Mouse (Mus musculus) layer of hippocampus, adult 9-10 months (tissue): ENCODE results near the gene P2ry12.

ENCODE experiments used
- DNase-seq: peaks from one replicate; pipeline ENCODE4 v3.0.0; 2022; ENCODE audit warnings: low spot score

Gene P2ry12

DNA sequence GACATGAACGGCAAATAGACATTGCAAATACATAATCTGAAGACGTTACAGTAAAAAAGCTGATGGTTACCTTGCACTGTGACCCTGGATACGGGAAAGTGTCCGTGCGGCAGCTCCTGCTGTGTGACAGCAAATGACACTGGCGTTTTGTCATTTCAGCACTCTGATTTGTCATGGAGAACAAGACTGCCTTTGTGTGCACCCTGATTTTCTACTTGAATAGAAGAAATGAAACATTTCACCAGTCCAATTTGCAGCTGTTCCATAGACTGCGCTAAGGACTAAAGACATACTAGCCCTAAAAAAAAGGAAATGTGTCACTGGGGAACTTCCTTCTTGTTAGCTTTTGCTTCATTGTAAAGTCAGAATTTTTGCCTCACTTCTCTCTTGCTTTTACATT is at the start of gene P2ry12:
Gene P2ry12 (minus strand): TSS at position 168 of the 400 bp plus-strand sequence.
- DNase-seq = no peak

- DNase-seq = no peak
Observed at GRCm38 (mm10) chr3:59305518-59305917, 42.8 kb upstream of the P2ry12 start.

DNA sequence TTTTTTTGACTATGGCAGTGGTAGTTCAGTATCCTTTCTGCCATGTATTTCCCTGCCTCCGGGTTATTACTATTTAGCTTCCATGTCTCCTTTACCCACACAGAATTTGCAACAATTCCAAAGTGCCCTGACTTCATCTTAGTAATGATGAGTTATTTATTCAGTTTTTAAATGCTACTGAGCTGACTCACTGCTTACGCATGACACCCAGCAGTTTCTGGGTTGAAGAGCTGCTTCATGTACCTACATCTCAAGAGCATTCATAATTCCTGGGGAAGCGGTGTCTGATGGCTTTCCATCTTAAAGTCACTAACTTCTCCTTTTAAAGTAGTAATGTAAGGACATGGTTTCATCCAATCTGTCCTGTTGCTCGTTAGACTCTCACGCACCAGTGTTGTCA is 42.3 kb upstream of the P2ry12 start:
- no peak for DNase-seq

- no peak for DNase-seq
Observed at GRCm38 (mm10) chr3:59297653-59298052, 35.0 kb upstream of the P2ry12 start.

DNA sequence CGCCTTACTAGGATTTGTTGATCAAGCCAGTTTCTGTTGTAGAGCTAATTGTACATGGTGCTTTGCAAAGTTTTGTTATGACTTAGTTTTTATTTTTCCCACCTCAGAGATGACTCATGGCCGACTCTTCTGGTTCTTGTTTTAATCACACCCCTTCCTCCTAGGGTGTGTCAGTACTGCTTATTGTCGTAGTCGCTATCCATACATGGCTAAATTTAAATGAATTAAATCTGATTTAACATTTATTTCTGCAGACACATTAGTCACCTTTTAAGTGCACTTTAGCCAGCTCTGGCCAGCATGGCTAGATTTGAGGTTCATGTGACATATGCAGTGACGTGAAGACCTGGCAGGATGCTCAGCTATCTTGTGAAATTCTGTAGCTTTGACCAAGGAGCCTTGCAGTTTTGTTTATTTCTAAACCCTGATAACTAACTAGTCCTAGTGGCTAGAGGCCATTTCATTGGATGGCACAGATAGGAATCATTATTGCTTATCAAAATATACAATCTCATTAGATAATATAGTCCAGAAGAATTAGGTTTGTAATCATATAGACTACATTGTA is 34.0 kb upstream of the P2ry12 start:
- DNase-seq = no peak

DNA sequence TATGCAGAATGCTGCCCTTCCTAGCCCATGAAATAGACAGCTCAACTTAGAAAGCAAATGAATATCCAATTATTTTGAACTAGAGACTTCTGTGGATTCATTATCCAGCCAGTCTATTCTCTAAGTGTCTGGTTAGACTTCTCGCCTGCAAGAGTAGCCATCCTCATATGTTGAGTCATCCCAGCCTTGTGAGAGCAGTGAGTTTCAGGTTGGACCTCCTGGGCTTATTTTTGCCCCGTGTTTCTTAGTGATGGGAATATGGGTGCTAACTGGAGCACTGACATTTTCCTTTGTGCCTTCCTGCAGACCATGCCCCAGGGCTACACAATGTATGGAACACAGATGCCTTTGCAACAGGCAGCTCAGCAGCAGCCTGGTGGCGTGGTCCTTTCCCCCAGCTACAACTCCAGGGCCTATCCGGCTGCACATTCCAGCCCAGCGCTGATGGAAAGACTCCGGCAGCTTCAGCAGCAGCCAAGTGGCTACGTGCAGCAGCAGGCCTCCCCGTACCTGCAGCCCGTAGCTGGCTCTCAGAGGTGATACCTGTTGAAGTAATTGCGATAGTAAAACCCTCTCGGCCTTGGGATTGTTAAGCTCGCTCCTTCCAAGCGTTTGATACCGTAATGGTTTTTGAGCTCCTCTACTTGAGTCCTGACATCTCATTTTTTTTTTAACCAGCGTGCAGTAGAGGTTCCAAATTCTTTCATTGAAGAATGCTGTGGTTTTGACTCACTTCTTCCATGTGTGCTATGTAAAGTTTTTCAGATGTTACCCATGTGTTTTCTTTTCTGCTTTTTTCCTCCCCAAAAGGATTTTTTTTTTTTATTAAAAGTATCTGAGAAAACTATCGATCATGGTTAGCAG is 33.3 kb upstream of the P2ry12 start:
- DNase-seq = no peak

DNA sequence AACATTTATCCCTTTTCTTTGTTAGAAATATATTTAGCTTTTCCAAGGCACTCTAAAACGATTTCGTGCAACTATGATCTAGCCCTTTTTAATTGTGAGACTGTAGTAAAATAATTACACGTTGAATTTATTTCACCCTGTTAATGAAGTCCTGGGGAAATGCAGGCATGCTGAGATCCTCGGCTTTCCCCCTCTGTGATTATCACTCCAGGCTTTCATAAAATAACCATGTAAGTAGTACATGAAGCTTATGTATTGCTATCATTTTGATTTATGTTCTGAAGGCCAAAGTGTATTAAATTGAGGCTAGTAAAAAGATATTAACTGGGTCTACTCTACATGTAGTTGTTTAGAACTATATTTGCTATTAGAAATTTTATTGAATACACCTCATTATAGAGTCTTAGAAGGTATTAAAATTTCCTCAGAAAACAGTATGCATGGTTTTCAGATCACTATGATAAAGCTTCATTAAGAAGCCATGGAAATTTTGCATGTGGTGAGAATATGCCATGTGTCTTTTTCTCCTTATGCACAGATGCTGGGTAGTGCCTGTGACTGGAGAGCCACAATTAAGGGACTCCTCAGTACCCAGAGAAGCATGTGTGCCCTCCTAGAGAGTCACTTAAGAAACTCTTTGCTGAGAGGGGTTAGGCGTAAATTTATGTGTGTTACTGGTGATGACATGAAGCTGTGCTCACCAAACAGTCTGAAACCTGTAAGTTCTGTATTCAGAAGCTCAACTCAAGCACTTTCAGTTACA is 30.9 kb upstream of the P2ry12 start:
- DNase-seq = no peak

DNA sequence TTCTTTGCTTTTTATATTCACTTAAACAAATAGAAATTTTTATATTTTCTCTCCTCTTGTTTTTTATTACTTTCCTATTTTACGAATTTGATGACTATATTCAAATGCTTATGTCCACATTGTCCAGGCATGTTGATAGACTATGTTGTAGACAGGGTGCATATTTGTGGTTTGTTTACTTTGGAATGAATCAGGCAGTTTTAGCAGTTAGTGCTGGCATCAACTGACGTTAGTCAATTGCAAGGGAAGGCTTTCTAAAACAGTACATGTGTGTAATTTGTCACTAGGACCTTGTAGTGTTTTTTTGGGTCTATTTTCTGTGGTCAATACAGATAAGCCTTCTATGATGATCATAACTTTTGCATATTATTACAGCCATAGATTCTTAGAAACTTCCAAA is 27.9 kb upstream of the P2ry12 start:
- no peak for DNase-seq

DNA sequence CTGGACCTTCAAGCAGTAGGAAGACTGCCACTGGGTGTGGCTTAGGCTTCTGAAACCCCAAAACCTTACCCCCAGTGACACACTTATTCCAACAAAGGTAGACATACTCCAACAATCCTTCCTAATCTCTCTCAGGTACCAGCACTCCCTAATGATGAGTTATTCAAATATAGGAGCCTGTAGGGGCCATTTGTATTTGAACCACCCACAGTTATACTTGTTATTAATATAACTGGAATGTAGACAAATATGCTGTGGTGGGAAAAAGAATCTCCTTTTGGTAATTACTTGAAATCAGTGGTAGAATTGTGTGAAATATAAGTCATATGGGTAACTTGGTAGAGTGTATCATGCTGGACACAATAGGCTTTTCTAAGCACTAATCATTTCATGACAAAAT is 15.9 kb upstream of the P2ry12 start:
- no peak for DNase-seq

- DNase-seq = no peak
Observed at GRCm38 (mm10) chr3:59278254-59278533, 15.5 kb upstream of the P2ry12 start.

DNA sequence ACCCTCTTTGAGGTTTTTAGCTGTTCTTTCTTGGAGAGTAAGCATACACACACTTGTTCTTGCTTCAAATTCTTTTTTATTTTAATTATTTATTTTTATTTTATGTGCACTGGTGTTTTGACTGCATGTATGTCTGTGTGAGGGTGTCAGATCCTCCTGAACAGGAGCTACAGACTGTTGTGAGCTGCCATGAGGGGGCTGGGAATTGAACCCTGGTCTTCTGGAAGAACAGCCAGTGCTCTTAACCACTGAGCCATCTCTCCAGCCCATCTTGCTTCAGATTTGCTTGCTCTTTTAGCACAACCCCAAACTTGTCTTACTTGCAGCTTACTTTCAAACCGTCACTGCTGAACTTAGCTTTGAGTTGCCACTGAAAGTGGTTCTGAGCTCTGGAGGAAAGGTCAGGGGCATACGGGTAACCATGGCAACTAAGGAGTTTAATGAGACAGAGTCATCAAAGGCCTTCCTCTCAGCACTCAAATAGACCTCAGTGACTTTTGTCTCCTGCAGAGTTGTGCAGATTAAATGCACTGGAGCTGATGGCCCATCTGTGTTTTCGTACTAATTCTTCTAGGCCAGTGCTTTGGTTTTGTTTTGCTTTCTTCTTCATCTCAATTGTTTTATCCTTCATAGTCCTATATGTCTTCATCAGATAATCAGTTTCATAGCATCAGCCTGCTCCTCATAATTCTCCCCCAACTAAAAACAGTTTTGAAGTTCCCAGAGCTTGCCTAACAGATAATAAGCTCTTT is 15.0 kb upstream of the P2ry12 start:
- no peak for DNase-seq

DNA sequence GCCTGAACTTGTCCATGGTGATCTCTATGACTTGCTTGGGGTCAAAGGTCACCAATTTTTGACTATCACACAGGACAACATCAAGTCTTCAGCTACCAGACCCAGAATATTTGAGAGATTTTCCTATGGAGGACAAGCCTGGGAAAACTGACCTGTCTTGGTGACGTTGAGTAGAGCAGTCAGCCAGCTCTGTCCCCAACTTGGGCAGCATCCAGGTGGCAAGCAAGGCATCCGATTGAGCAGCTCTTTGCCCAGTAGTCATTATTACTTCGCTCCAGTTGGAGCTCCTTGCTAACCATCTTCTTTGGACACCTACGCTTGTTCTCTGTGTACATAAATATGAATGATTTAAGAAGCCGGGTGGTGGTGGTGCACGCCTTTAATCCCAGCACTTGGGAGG is 8.1 kb upstream of the P2ry12 start:
- DNase-seq = no peak

- DNase-seq = no peak
Observed at GRCm38 (mm10) chr3:59263988-59264387, 1.3 kb upstream of the P2ry12 start.

- no peak for DNase-seq
Observed at GRCm38 (mm10) chr3:59263417-59263816, 746 bp upstream of the P2ry12 start.

GRCm38 (mm10) chr3:59261709-59262472 is 780 bp downstream of the P2ry12 start:
- no peak for DNase-seq

DNA sequence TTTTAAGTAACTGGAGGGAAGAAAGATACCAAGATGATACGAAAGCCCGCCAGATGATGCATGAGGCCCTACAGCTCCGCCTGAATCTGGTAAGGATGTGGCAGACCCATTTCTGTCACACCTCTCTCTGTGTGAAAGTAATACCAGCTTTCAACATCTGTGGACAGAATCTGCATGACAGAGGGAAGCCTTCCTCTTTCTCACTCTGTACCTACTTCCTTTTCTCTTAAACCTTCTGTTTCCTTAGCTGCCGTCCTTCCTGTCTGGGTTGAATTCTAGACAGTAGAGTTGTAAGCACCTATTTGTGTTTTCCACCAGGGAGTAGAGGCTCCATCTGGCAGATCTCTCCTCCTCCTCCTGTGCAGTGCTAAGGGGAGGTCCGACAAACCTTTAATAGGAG is 1.9 kb downstream of the P2ry12 start:
- DNase-seq = no peak

- DNase-seq = no peak
Observed at GRCm38 (mm10) chr3:59257740-59258664, 4.7 kb downstream of the P2ry12 start.

DNA sequence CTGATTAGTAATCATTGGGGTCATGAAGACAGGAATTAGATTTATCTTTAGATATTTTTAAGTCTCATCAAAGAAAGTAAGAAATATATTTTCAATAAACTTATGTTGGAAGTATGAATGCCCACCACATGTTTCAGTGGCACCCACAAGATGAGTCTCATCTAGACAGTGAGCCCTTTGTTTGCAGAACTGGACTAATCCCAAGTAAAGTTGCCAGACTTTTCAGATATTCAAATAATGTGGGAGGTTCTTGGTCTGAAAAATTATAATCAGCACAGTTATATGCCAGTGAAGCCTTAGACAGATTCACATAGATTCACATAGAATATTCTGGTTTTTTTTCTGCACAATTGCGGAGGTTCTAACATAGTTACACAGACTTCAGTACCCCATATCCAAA is 12.2 kb downstream of the P2ry12 start:
- DNase-seq = no peak

DNA sequence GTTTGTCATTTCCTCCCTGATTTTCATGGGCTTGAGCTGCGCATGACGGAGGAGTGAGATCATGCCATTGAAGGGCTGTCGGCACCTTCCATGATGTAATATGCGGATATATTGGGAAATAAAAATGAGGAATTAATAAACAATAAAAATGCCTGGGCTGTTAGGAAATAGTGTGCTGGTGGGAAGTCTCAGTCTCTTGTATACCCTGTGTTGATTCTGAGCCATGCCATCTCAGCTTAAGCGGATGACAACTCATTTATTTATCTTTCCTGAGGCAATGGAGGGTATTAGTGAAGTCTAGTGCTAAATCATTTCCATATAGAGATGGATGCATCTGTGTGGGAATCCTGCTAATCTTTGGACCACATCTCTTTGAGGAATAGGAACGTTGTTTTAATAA is 14.6 kb downstream of the P2ry12 start:
- no peak for DNase-seq

DNA sequence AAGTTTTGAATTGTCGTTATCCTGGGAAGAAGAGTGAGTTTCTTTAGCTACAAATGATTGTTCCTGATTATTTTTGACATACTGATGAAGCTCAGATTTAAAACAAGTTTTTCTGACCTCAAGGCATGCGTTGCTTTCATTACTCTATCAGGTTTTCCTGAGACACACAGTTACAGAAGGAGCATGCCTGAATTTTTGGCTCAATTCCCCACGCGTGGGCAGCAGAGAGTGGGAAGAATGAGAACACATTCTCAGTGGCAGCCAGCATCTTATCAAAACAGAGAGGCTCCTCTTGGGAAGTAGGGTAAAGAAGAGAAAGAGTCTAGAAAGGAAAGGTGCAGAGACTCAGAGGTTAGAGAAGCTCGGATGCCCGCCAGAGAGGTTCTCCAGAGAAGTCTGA is 19.3 kb downstream of the P2ry12 start:
- no peak for DNase-seq

- DNase-seq = no peak
Observed at GRCm38 (mm10) chr3:59234878-59235277, 27.8 kb downstream of the P2ry12 start.
